Mouse (Mus musculus) induced T-regulatory cell, adult 2 months (primary cell): Measurements from ENCODE around the gene Hspa2.
"Not testable (repeated sequence)": the region's sequence is repeated elsewhere in the genome, so short reads cannot be mapped to it uniquely, and the experiment has no call there.

Source experiments
- DNase-seq: peaks from one replicate; pipeline ENCODE4 v3.0.0-alpha.2; 2012; ENCODE audit warnings: low read depth

The Hspa2 gene

DNA sequence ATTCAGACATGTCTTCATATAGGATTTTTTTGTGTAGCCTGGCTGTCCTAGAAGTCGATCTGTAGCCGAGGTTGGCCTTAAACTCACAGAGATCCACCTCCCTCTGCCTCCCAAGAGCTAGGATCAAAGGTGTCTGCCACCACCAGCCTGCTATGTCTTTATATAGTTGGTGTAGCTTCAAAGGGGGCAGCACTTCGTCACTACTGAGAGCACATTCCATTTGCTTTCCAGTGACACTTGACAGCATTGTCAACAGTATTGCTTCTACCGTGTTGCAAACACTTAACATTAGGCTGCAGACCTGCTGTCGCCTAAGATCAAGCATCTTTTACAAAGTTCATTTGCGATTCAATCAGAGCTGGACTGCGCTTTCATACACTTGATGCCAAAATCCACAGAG, 30.1 kb downstream of the Hspa2 start:
- DNase-seq: no peak

DNA sequence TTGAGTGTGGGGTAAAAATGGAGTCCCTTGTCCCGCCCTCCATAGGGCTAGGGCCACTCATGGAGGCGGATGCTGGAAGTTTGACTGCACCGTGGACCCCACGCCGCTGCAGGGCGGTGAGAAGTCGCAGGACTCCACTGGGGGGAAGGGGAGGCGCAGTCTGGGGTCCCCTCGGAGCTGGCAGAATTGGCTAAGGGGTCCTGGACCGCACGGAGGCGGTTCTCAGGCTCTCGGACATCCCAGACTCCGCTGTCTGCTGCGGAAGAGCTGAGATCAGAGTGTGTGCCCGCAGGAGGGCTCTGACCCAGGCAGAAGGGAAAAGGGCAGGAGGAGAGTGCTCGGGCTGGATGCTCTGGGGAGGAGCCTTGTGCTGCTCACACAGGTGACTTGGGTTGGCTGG, 31.1 kb downstream of the Hspa2 start:
- DNase-seq: no peak

DNA sequence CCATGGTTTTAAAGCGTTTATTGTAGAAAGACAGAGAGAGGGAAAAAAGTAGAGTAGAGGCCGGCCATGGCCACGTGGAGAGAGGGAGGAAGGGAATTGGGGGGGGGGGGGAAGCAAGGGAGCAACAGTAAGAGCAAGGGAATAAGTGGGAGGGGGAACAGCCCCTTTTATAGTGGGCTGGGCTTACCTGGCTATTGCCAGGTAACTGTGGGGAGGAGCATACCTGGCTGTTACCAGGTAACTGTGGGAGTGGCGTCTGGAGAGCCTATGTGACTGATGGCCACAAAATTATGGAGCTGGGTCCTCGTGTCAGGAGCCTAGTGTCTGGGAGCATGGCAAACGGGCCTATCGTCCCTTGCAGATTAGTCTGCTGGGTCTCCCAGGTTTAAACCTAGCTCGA, 31.6 kb downstream of the Hspa2 start:
- no peak for DNase-seq

DNA sequence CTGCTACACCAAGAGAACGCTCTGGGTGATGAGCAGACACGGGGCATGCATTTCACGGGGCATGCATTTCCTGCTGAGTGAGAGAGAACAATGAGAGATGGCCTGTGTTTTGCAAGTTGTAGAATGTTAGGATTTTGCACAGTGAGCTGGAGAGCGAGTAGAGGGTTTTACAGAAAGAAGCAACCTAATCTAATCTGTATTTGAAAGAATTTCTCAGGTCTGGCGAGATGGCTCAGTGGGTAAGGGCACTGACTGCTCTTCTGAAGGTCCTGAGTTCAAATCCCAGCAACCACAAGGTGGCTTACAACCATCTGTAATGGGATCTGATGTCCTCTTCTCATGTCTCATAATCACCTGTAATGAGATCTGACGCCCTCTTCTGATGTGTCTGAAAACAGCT, 39.5 kb downstream of the Hspa2 start:
- not testable (repeated sequence) for DNase-seq

DNA sequence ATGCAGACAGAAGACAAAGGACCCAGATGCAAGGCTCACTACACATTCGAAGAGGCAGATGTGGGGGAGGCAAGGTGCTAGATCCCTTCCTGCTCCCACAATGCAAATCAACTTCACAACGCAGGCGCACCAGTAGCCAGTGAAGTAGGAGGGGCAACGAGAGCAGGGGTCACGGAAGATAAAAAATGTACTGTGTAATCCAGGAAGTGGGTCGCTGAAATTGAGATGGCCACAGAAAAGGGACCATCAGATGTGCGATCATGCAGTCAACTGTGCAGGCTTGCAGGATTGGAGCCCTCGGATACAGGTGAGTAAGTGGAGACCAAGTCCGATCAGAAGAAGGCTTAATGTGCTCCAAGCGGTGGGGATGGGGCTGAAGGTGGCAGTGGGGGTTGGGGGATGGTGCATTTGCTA, 40.4 kb downstream of the Hspa2 start:
- peak; percentile 10 for DNase-seq

DNA sequence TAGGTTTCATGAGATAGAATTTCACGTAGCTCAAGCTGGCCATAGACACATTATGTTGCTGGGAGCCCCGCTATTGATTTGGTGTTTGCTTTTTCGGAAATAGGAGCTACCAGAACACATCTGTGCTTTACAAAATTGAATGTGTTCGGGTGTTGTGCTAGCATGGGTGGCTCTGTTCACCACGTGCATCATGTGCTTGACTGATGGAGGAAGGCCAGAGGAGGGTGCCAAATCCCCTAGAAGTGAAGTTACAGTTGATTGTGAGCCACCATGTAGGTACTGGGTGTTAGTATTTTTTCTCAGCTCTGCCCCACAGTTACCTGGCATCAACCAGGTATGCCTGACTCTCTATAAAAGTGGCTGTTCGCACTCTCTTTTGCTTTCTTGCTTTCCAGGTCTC, 40.9 kb downstream of the Hspa2 start:
- DNase-seq: no peak

DNA sequence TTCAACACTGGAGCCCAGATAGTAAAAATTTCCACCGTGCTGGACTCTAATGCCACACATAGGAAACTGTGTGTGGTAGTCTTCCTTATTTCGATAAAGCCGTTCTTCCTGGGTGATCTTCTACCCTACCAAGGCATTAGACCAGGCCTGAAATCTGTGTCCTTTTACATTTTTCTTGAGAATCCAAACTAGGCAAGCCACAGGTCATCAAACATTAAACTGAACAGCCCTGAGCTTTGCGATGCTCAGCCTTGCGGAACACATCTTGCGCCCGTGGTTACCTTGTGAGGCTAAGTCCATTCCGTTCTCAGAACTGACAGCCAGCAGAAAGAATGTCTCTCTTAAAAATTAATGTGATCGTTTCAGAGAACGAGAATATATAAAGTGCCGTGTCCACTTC, 42.2 kb downstream of the Hspa2 start:
- DNase-seq: no peak

DNA sequence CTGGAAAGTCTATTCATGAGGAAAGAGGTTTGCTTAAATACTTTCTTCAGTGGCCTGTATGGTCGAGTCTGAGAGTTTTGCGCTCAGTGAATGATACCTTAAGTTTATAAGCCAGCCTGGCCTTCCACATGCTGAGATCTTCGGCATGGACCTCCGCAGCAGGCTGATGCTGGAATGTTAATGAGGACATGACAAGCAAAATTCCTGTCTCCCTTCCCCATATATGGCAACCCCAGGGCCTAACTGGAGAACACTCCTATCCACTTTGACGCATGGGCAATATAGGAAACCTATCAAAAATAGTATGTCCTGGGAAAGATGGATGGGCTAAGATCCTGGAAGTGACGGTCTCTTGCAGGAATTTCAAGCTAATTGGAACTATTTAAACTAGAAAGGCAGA, 44.2 kb downstream of the Hspa2 start:
- no peak for DNase-seq

DNA sequence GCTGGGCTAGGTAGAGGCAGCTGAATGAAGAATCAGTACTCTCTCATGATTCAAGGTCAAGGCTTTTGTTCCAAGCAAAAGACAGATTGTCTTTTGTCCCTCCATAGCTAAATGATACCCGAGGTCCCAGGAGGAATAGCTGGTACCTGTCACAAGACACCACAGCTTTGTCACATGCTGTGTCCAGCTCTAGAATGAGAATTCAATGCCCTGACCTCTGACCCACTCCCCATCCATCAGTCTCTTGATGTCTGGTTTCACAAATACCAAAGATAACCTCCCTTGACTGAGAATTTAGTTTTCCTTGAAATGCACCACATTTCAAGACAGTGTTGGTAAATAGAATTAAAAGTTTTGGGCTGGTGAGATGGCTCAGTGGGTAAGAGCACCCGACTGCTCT, 48.2 kb downstream of the Hspa2 start:
- DNase-seq: no peak
